ENCODE assay signal across 9 mouse cellular contexts in genomic region chr10:41573190-41573589, GRCm38 (mm10). TPM values are rescaled to one million over a fixed set of nuclear protein-coding genes. Genes with fewer than 3 reads are reported as not detected.
DNase-seq lines count a peak whose midpoint lies in the region; ATAC-seq and TF ChIP-seq lines count a peak whose summit lies in the region.
"Had no signal": no experiment of that assay in that cellular context is flagged by ENCODE, and none has a peak within 500 bp of the region (broad histone marks: within the 10 kb centered on the region; RNA-seq: fewer than 3 reads in every experiment).

No protein-coding gene starts in this region.

- peak; percentile 67 for ATAC-seq in lung, embryonic 14.5 days (ENCODE audit: insufficient read depth)
- ATAC-seq in stomach, embryonic 14.5 days (ENCODE audit: insufficient number of reproducible peaks, insufficient read depth, low FRiP score, low read depth) = peak; percentile 40; the same call in 1 of the 2 replicates

- peak overlapping the region; percentile 28; the same call in 1 of the 2 replicates for H3K4me2 ChIP-seq in lung, embryonic 14.5 days
- peak overlapping the region; percentile 16 for H3K4me2 ChIP-seq in stomach, embryonic 14.5 days (replicated peaks; ENCODE audit: low read depth, low read length)
- H3K4me2 ChIP-seq: hindbrain, embryonic 14.5 days had no signal

- no peak overlapping the region for H3K4me3 ChIP-seq in lung, embryonic 14.5 days (ENCODE audit: low read depth, low read length)
- no peak overlapping the region for H3K4me3 ChIP-seq in stomach, embryonic 14.5 days (ENCODE audit: low read depth, low read length)

- no peak for TF ChIP-seq CTCF in lung, embryonic 14.5 days (IDR thresholded peaks at IDR 0.05; ENCODE audit: low read depth)

- H3K27ac ChIP-seq in lung, embryonic 14.5 days (ENCODE audit: low read depth) = peak overlapping the region; percentile 54
- H3K27ac ChIP-seq in stomach, embryonic 14.5 days (ENCODE audit: low read length) = peak overlapping the region; percentile 61; the same call in 1 of the 2 replicates
- H3K27ac ChIP-seq: hindbrain, embryonic 14.5 days had no signal

- H3K9me3 ChIP-seq in lung, embryonic 14.5 days (ENCODE audit: low read depth, low read length) = no peaks in the 10 kb centered on the region
- no peaks in the 10 kb centered on the region for H3K9me3 ChIP-seq in stomach, embryonic 14.5 days (ENCODE audit: control insufficient read depth, low read depth, low read length)

- peaks cover 15% of the 10 kb centered on the region for H3K4me1 ChIP-seq in lung, embryonic 14.5 days (ENCODE audit: insufficient read depth)
- peaks cover 6% of the 10 kb centered on the region; the same call in 1 of the 2 replicates for H3K4me1 ChIP-seq in stomach, embryonic 14.5 days (ENCODE audit: control insufficient read depth, insufficient read depth, low read length)

- 7% methylated on average over 6 of the region's 6 CpGs for WGBS in lung, embryonic 14.5 days
- WGBS in stomach, embryonic 14.5 days = 19% methylated on average over 6 of the region's 6 CpGs

- no peak overlapping the region for H3K9ac ChIP-seq in lung, embryonic 14.5 days
- no peak overlapping the region for H3K9ac ChIP-seq in stomach, embryonic 14.5 days (replicated peaks; ENCODE audit: low read depth, low read length)
- H3K9ac ChIP-seq: hindbrain, embryonic 14.5 days had no signal

- H3K36me3 ChIP-seq in lung, embryonic 14.5 days (ENCODE audit: insufficient read depth) = no peaks in the 10 kb centered on the region
- no peaks in the 10 kb centered on the region for H3K36me3 ChIP-seq in stomach, embryonic 14.5 days (ENCODE audit: control insufficient read depth, insufficient read depth, low read length)

- H3K27me3 ChIP-seq in lung, embryonic 14.5 days (ENCODE audit: insufficient read depth, low read length) = no peaks in the 10 kb centered on the region
- no peaks in the 10 kb centered on the region for H3K27me3 ChIP-seq in stomach, embryonic 14.5 days (ENCODE audit: control insufficient read depth, insufficient read depth, low read length)

- peak; percentile 32 for DNase-seq in gastrocnemius, postnatal 25 days
- DNase-seq in gastrocnemius, adult 8-10 months (ENCODE audit: low spot score in 2 of 2) = no peak
- peak; percentile 47 for DNase-seq in thymus, postnatal 14 days
- no peak for DNase-seq in thymus, postnatal 0 days (ENCODE audit: low spot score)
- DNase-seq in lung, embryonic 14.5 days = peak; percentile 83
- no peak for DNase-seq in adrenal gland, adult 8-10 months
- no peak for DNase-seq in cerebellum, adult 9-10 months

RNA-seq across cellular contexts. Expression of gene Cd164, which starts 54.0 kb away (rescaled TPM):
- total RNA-seq in gastrocnemius, postnatal 25 days (2021) = 100 to 1,000 TPM; 114 to 119 TPM
- total RNA-seq in gastrocnemius, adult 8-10 months (2022) = 100 to 1,000 TPM; 129 to 163 (median 141) TPM
- 259 TPM in 2 replicates for polyA plus RNA-seq in thymus, postnatal 0 days (2015; fragmentation: Nextera tagmentation; extraction: Ambion mirVana)
- polyA plus RNA-seq in lung, embryonic 14.5 days (2014; fragmentation: Nextera tagmentation; extraction: Ambion mirVana) = 196 and 208 TPM in 2 replicates
- polyA plus RNA-seq in stomach, embryonic 14.5 days (2014; fragmentation: Nextera tagmentation; extraction: Ambion mirVana) = 178 and 202 TPM in 2 replicates
- total RNA-seq in adrenal gland, adult 8-10 months (2022) = 100 to 1,000 TPM; 180 to 261 (median 233) TPM

Comparison
In these comparisons a context has a peak if more than half of its experiments do, and no peak if none do; other contexts are left out.
1. DNase-seq: peak in gastrocnemius, postnatal 25 days (single experiment), thymus, postnatal 14 days (single experiment) and lung, embryonic 14.5 days (single experiment); none in gastrocnemius, adult 8-10 months (0 of 2), thymus, postnatal 0 days (single experiment), adrenal gland, adult 8-10 months (single experiment) and cerebellum, adult 9-10 months (single experiment).